Mouse (Mus musculus): ENCODE results near the gene Sys1.
A peak's percentile ranks its signal among the peaks of the same experiment; 100 is the strongest.

The Sys1 gene

GRCm38 (mm10) chr2:164453047-164453757, 3.6 kb upstream of the Sys1 start:
- DNase-seq (ENCODE audit: low read depth, low spot score), result no peak

- DNase-seq (ENCODE audit: low read depth, low spot score), result peak; percentile 23
These were observed 2.8 kb upstream of the Sys1 start for GRCm38 (mm10) chr2:164453887-164454500.

DNA sequence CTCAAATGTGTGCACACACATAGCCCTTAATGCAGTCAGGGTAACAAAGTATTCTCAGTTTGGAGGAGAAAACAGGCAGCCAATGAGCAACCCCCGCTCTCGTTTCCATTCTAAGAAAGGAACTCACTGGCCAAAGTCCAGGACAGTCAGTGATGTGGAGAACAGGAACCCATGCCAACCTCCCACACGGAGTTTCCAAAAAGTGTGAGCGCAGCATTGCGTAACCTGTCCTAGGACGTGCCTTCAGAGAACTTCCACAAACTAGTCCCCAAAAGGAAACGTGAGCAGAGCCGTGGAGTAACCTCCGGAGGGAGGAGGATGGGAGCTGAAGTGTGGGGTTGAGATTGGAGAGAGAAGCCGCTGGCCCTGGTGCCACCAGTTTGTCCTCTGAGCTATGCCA, 1.9 kb upstream of the Sys1 start:
- no peak for DNase-seq (ENCODE audit: low read depth, low spot score)

DNA sequence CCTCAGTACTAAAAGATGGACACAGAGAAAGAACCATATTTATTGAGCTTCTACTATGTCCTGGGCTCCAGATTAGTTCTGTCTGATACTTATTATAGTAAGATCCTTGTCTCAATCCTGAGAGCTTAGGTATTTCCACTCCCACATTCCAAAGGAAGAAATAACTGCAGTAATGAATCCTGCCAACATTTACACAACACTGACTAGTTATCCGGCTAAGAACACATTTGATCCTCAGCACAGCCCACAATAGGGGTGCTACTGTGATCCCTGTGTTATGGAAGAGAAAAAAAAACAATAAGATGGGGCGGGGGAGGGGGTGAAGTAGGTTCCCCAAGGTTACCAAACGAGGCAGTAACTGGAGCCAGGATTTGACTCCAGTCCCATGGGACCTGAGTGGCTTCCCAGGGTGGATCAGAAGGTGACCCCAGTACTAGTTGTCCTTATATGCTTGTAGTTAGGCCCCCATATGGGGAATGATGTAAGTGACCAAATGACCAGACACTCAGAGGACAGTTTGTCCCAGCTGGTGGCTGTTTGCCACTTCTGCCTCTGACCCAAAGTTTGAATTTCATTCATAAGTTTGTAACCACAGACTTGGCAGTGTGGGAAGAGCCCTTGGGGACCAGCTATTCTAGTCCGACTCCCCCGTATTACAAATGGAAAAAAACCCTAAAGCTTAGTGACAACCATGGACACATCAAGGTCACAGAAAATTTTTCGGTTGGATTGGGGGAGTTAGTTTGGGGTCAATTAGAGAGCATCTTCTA, 1.2 kb upstream of the Sys1 start:
- peak; percentile 34 for DNase-seq (ENCODE audit: low read depth, low spot score)

- no peak for DNase-seq (ENCODE audit: low read depth, low spot score)
These were observed 351 bp upstream of the Sys1 start for GRCm38 (mm10) chr2:164456413-164456812.

DNA sequence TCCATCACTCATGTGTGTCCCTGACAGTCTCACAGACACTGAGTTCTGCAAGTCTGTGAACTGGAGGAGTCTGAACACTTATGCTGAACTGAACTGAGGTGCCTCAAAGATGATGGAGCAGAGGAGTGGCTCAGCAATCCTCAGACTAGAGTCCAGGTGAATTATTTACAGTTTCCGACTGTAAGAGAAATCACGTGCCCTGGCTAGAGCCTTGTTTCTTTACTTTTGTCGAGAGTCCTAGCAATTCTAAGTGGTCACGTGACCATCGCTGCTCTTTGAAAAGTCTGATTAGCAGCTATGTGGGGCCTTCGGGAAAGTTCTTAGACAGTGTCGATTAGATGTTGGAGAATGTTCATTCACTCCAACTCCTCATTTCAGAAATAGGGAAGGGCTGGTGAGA, 1.2 kb downstream of the Sys1 start:
- DNase-seq (ENCODE audit: low read depth, low spot score), result no peak

DNA sequence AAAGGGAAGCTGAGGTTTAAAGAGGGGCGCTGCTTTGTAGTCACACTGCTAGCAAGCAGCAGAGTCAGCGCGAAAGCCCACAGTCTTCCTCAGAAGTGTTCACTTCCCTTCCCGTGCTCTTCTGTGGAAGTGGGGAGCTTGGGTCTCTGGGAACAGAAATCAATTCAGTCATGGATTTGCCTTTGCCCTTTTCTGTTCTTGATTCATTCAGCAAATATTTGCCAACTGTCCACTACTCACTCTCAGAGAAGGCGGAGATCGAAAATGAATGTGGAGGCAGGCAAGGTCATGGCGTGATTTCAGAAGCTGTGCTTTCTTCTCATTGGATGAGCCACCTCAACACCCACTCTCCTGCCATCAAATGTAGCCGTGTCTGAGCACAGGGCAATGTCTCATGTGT, 1.8 kb downstream of the Sys1 start:
- no peak for DNase-seq (ENCODE audit: low read depth, low spot score)

GRCm38 (mm10) chr2:164460745-164461551, 4.2 kb downstream of the Sys1 start, which contains the start of gene Gm20458:
TSS of gene Gm20458 (plus strand) at chr2:164460967.
- peak; percentile 99 for DNase-seq (ENCODE audit: low read depth, low spot score)

GRCm38 (mm10) chr2:164465161-164465560, 8.4 kb downstream of the Sys1 start:
- DNase-seq (ENCODE audit: low read depth, low spot score), result no peak

GRCm38 (mm10) chr2:164466787-164467186, 10.0 kb downstream of the Sys1 start:
- no peak for DNase-seq (ENCODE audit: low read depth, low spot score)

DNA sequence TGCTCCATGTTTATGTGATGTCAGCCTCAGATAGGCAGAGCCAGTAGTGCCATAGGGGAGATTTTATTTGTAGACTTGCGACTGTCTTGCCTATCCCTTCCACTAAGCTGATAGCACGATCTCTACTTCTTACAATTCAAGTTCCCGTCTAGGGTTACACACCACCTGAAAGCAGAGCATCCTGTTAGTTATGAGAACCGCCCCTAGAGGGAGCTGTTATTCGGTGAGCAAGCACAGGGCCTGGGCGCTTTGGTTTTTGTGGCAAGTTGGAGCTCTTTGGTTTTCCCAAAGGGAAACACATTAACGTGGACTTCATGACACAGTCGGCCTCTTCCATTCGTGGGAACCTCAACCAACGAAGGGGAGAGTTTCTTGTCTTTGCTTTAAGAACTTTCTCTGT, 13.5 kb downstream of the Sys1 start:
- peak; percentile 83 for DNase-seq (ENCODE audit: low read depth, low spot score)

- no peak for DNase-seq (ENCODE audit: low read depth, low spot score)
These were observed 16.9 kb downstream of the Sys1 start, which contains the start of gene Trp53tg5 for GRCm38 (mm10) chr2:164473624-164474023. TSS of gene Trp53tg5 (minus strand) at chr2:164473724.

DNA sequence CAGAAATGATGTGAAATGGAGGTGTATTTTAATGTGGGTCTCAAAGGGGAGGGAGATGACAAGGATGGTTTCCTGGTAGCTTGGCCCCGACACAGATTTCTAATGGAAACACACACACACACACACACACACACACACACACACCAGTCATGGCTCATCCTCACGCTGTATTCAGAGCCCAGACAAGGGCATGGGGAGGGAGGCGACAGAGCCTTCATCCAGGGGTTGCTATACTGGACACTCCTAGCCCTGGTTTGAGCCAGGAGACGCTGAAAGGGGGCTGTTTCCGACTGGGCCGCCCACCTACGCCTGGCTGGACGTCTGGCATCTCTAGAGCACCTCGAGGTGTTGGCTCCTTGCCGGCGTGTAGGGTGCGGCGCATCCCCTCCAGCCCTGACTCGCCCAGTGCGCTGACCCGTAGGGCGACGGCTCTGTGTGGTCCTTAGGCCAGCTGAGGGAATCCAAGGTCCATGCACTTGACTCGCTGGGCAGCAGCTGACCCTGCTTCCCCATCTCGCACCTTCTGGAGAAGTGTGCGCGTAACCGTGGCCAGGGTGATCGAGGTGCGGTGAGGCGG, 29.0 kb downstream of the Sys1 start, which contains the start of gene Dbndd2:
Gene Dbndd2, plus strand, starts transcription at position 426 of the 577 bp plus-strand sequence.
- no peak for DNase-seq (ENCODE audit: low read depth, low spot score)

GRCm38 (mm10) chr2:164486258-164487114, 29.7 kb downstream of the Sys1 start:
- DNase-seq (ENCODE audit: low read depth, low spot score), result peak; percentile 29

- no peak for DNase-seq (ENCODE audit: low read depth, low spot score)
These were observed 30.4 kb downstream of the Sys1 start for GRCm38 (mm10) chr2:164487115-164487527.

GRCm38 (mm10) chr2:164487812-164488211, 31.0 kb downstream of the Sys1 start:
- DNase-seq (ENCODE audit: low read depth, low spot score), result no peak

GRCm38 (mm10) chr2:164494126-164494525, 37.4 kb downstream of the Sys1 start:
- no peak for DNase-seq (ENCODE audit: low read depth, low spot score)

GRCm38 (mm10) chr2:164496331-164496730, 39.6 kb downstream of the Sys1 start:
- DNase-seq (ENCODE audit: low read depth, low spot score), result no peak

- DNase-seq (ENCODE audit: low read depth, low spot score), result peak; percentile 79
These were observed 40.3 kb downstream of the Sys1 start, which contains the start of gene Pigt for GRCm38 (mm10) chr2:164496847-164497690. TSS of gene Pigt (plus strand) at chr2:164497520.

All from ES-CJ7 (cell line).